Mouse (Mus musculus) embryonic facial prominence, embryonic 12.5 days (tissue): ENCODE measurements around the gene Fbxo41. TPM values are rescaled to one million over a fixed set of nuclear protein-coding genes. Genes with fewer than 3 reads are reported as not detected.

Experiments used
- ATAC-seq: fragments of 200-750 bp; cut with Nextera tagmentation; 2 replicates; pipeline ENCODE4 v1.8.0; 2017; ENCODE audit not compliant: insufficient number of reproducible peaks, insufficient read depth, low FRiP score, low TSS enrichment
- H3K27ac ChIP-seq: fragments of 300-500 bp; sonication (generic); 2 replicates; pipeline ENCODE4 v1.5.1; 2016; ENCODE audit warnings: mild to moderate bottlenecking
- H3K27me3 ChIP-seq: fragments of 300-500 bp; sonication (generic); 2 replicates; pipeline ENCODE4 v1.6.1; 2016; ENCODE audit warnings: mild to moderate bottlenecking, moderate library complexity
- H3K36me3 ChIP-seq: fragments of 300-500 bp; sonication (generic); 2 replicates; pipeline ENCODE4 v1.6.1; 2016; ENCODE audit warnings: mild to moderate bottlenecking
- H3K4me1 ChIP-seq: fragments of 300-500 bp; sonication (generic); 2 replicates; pipeline ENCODE4 v1.6.1; 2016
- H3K4me2 ChIP-seq: fragments of 300-500 bp; sonication (generic); replicated peaks from 2 replicates; pipeline ENCODE4 v1.6.1; 2016; ENCODE audit warnings: mild to moderate bottlenecking, moderate library complexity
- H3K4me3 ChIP-seq: fragments of 300-500 bp; sonication (generic); 2 replicates; pipeline ENCODE4 v1.5.1; 2016; ENCODE audit warnings: mild to moderate bottlenecking
- H3K9ac ChIP-seq: fragments of 300-500 bp; sonication (generic); 2 replicates; pipeline ENCODE4 v1.6.1; 2016; ENCODE audit warnings: mild to moderate bottlenecking, moderate library complexity
- H3K9me3 ChIP-seq: fragments of 300-500 bp; sonication (generic); 2 replicates; pipeline ENCODE4 v1.6.1; 2016; ENCODE audit warnings: mild to moderate bottlenecking, moderate library complexity
- WGBS: fragments of 180-500 bp; shearing (Covaris S2); methylation state at CpG from one replicate; pipeline ENCODE4 v1.1.7; 2016; 5-methylcytosine and 5-hydroxymethylcytosine counted together
- polyA plus RNA-seq: library from polyadenylated mRNA; unstranded; fragments of >200 nt; fragmentation: Nextera tagmentation; extraction: Ambion mirVana; gene quantifications from 2 replicates; pipeline ENCODE4 v1.2.1, GENCODE M21; 2016

Gene Fbxo41
- polyA plus RNA-seq, 1 experiment from 2014 or later = 0.82 TPM

GRCm38 (mm10) chr6:85441142-85441541, 61.7 kb downstream of the Fbxo41 start:
- WGBS = 84% methylated on average over 4 of the region's 4 CpGs
- H3K36me3 ChIP-seq = peaks cover 63% of the 10 kb centered on the region
- ATAC-seq = no peak

DNA sequence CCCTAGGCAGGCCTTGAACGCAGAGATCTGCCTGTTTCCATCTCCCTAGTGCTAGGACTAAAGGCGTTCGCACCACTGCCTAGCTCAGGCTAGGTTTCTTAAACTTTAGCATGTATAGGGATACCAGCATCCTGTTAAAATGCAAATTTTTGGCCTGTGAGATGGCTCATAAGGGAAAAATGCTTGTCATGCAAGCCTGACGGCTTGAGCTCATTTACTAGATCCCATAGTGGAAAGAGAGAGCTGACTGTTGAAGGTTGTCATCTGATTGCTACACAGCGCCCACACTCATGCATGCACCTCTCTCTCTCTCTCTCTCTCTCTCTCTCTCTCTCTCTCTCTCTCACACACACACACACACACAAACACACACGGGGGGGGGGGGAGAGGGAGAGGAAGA, 66.2 kb downstream of the Fbxo41 start:
- Histone ChIP-seq H3K4me1 (peaks cover 8% of the 10 kb centered on the region; the same call in 1 of the 2 replicates), H3K36me3 (peaks cover 35% of the 10 kb centered on the region), H3K27ac (no peak overlapping the region), H3K4me3 (no peak overlapping the region), H3K27me3 (no peaks in the 10 kb centered on the region), H3K9ac (no peak overlapping the region), H3K4me2 (no peak overlapping the region), H3K9me3 (no peaks in the 10 kb centered on the region)
- ATAC-seq = no peak
- WGBS = 86% methylated on average over 5 of the region's 6 CpGs

More at GRCm38 (mm10) chr6:85441142-85441541, 61.7 kb downstream of the Fbxo41 start:
- Histone ChIP-seq H3K9me3 (no peaks in the 10 kb centered on the region), H3K27me3 (no peaks in the 10 kb centered on the region), H3K4me3 (no peak overlapping the region), H3K4me2 (no peak overlapping the region), H3K27ac (no peak overlapping the region), H3K9ac (no peak overlapping the region), H3K4me1 (no peaks in the 10 kb centered on the region)

GRCm38 (mm10) chr6:85436204-85436603, 66.6 kb downstream of the Fbxo41 start:
- H3K4me3 ChIP-seq = no peak overlapping the region
- ATAC-seq = no peak
- peaks cover 31% of the 10 kb centered on the region for H3K36me3 ChIP-seq
- H3K9me3 ChIP-seq = no peaks in the 10 kb centered on the region
- no peaks in the 10 kb centered on the region for H3K27me3 ChIP-seq
- H3K9ac ChIP-seq = no peak overlapping the region
- H3K27ac ChIP-seq = no peak overlapping the region
- 86% methylated on average over 1 of the region's 1 CpGs for WGBS
- H3K4me2 ChIP-seq = no peak overlapping the region
- H3K4me1 ChIP-seq = peaks cover 8% of the 10 kb centered on the region; the same call in 1 of the 2 replicates

GRCm38 (mm10) chr6:85433865-85434264, 68.9 kb downstream of the Fbxo41 start:
- Histone ChIP-seq H3K9ac (no peak overlapping the region), H3K27ac (no peak overlapping the region), H3K36me3 (peaks cover 10% of the 10 kb centered on the region), H3K9me3 (no peaks in the 10 kb centered on the region), H3K4me1 (peaks cover 8% of the 10 kb centered on the region; the same call in 1 of the 2 replicates), H3K4me2 (no peak overlapping the region), H3K27me3 (no peaks in the 10 kb centered on the region), H3K4me3 (no peak overlapping the region)
- ATAC-seq = no peak
- 75% methylated on average over 5 of the region's 5 CpGs for WGBS

DNA sequence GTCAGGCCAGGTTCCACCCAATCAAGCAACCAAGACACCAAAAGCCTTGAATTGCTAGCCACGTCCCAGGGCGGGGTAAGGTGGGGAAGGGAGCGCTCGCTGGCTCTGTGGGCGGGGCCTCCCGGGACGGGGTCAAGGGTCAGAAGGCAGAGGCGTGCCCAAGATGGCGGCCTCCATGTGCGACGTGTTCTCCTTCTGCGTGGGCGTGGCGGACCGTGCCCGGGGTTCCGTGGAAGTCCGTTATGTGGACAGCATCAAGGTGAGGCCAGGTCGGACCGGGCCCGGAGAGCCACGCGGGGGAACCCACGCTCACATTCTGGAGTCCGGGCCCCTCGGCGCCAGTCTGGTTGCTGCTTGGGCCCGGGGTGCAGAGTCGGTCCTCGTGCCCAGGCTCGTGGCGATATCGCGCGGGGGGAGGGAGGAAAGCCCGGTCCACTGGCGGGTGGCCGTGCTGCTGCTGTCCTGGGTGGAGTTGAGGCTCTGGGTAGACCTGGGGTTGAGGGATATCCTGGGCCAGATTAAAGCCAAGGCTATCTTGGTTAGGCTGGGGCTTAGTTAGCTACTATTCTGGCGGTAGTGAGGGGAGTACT, 70.9 kb downstream of the Fbxo41 start, which contains the start of gene Smyd5:
TSS of gene Smyd5 (plus strand) at position 148 of the 590 bp plus-strand sequence.
- H3K36me3 ChIP-seq = no peaks in the 10 kb centered on the region
- peak within 1 kb of the TSS; percentile 69 for H3K9ac ChIP-seq
- peaks cover 4% of the 10 kb centered on the region for H3K27me3 ChIP-seq
- under 1% methylated on average over 39 of the region's 39 CpGs for WGBS
- H3K4me2 ChIP-seq = peak within 1 kb of the TSS; percentile 66
- ATAC-seq = peak; percentile 80
- no peak within 1 kb of the TSS for H3K27ac ChIP-seq
- peaks cover 8% of the 10 kb centered on the region; the same call in 1 of the 2 replicates for H3K4me1 ChIP-seq
- peak within 1 kb of the TSS; percentile 85 for H3K4me3 ChIP-seq
- H3K9me3 ChIP-seq = no peaks in the 10 kb centered on the region

- no peak for ATAC-seq
- H3K4me1 ChIP-seq = peaks cover 8% of the 10 kb centered on the region; the same call in 1 of the 2 replicates
- H3K36me3 ChIP-seq = no peaks in the 10 kb centered on the region
- no peak overlapping the region for H3K27ac ChIP-seq
- peaks cover 7% of the 10 kb centered on the region for H3K27me3 ChIP-seq
- H3K4me2 ChIP-seq = peak overlapping the region; percentile 66
- 46% methylated on average over 8 of the region's 8 CpGs for WGBS
- no peaks in the 10 kb centered on the region for H3K9me3 ChIP-seq
- H3K4me3 ChIP-seq = peak overlapping the region; percentile 85
- peak overlapping the region; percentile 69 for H3K9ac ChIP-seq
Observed at GRCm38 (mm10) chr6:85431274-85431841, 71.4 kb downstream of the Fbxo41 start.

DNA sequence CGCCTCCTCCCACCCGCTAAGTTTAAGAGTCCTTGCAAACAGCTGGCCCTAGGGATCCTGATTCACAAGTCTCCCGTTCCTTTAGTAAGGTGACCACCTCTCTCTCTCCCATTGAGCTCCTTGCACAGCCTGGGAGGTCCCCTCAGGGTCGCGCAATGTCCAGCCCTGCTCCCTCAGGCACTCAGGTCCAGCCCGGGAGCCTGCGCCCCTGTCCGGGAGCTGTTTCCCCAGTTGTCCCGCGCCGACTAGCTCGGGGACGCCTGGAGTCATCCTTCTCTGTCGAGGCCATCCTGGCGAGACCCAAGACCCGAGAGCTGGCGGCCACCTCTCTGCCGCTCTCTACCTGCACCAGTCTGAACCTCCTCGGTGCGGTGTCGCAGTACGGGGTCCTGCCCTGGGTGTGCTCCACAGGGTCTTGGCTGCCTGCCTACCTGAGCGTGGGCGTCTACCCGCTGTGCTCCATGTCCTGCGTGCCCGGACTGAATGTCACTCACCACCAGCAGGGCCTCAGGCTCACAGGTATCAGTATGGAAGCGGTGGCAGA, 78.9 kb downstream of the Fbxo41 start, which contains the start of gene Noto:
TSS of gene Noto (plus strand) at position 51 of the 544 bp plus-strand sequence.
- H3K9me3 ChIP-seq = no peaks in the 10 kb centered on the region
- no peak within 1 kb of the TSS for H3K27ac ChIP-seq
- no peaks in the 10 kb centered on the region for H3K36me3 ChIP-seq
- 0 out of 2 replicates have a peak within 1 kb of the TSS, but pooled peaks have one; percentile 21 for H3K9ac ChIP-seq
- ATAC-seq = no peak
- H3K27me3 ChIP-seq = peaks cover 34% of the 10 kb centered on the region
- H3K4me2 ChIP-seq = peak within 1 kb of the TSS; percentile 35; the same call in 1 of the 2 replicates
- WGBS = 12% methylated on average over 28 of the region's 28 CpGs
- H3K4me1 ChIP-seq = no peaks in the 10 kb centered on the region
- no peak within 1 kb of the TSS for H3K4me3 ChIP-seq

Other genes starting within 250 kb of the Fbxo41 start
- 7.2 and 8.1 TPM in 2 replicates for gene Sfxn5, start 169.6 kb downstream of the Fbxo41 start, polyA plus RNA-seq
- gene Rab11fip5, start 128.4 kb downstream of the Fbxo41 start, polyA plus RNA-seq = 12.3 and 13.3 TPM in 2 replicates
- not detected in 2 replicates for gene Noto, start 79.1 kb downstream of the Fbxo41 start, polyA plus RNA-seq
- 66.4 and 67.1 TPM in 2 replicates for gene Smyd5, start 71.0 kb downstream of the Fbxo41 start, polyA plus RNA-seq
- gene Cct7, start 51.5 kb downstream of the Fbxo41 start, polyA plus RNA-seq = 525 and 526 TPM in 2 replicates
- gene Pradc1, start 51.0 kb downstream of the Fbxo41 start, polyA plus RNA-seq = 29.5 and 33.5 TPM in 2 replicates
- not detected in 2 replicates for gene Egr4, start 10.6 kb upstream of the Fbxo41 start, polyA plus RNA-seq
- gene Alms1, start 84.5 kb upstream of the Fbxo41 start, polyA plus RNA-seq = 8.5 and 8.7 TPM in 2 replicates
- not detected in 2 replicates for gene Nat8f7, start 210.2 kb upstream of the Fbxo41 start, polyA plus RNA-seq